Mouse (Mus musculus): ENCODE results near the gene Sphk1. TPM values are rescaled to one million over a fixed set of nuclear protein-coding genes. Genes with fewer than 3 reads are reported as not detected.

Sphk1 gene
- total and polyA plus RNA-seq, 3 experiments: 53.5 to 127 TPM; not detected in 1

- TF ChIP-seq GABPA (IDR thresholded peaks at IDR 0.05; ENCODE audit: low read depth, low read length) (no peak), KAT2A (conservative IDR thresholded peaks at IDR 0.05; ENCODE audit: low read depth, low read length) (no peak), NRF1 (IDR thresholded peaks at IDR 0.05; ENCODE audit: insufficient read depth, low read depth, low read length, poor library complexity, severe bottlenecking) (no peak), CHD1 (IDR thresholded peaks at IDR 0.05; ENCODE audit: low read depth, low read length) (no peak), POLR2AphosphoS2 (IDR thresholded peaks at IDR 0.05; ENCODE audit: low read length) (no peak; the same call in 1 of the 2 replicates), JUND (IDR thresholded peaks at IDR 0.05; ENCODE audit: low read depth, low read length) (no peak), HCFC1 (IDR thresholded peaks at IDR 0.05; ENCODE audit: low read depth, low read length) (no peak), MEF2A (IDR thresholded peaks at IDR 0.05; ENCODE audit: extremely low read depth, insufficient replicate concordance, low read depth, low read length, poor library complexity, severe bottlenecking) (no peak), TCF12 (IDR thresholded peaks at IDR 0.05; ENCODE audit: low read depth, low read length) (peak; percentile 41; the same call in 1 of the 2 replicates), MAFK (IDR thresholded peaks at IDR 0.05; ENCODE audit: borderline replicate concordance, low read depth, low read length) (no peak), MXI1 (IDR thresholded peaks at IDR 0.05; ENCODE audit: low read depth, low read length) (no peak), RAD21 (IDR thresholded peaks at IDR 0.05; ENCODE audit: low read depth, low read length) (no peak), NELFE (IDR thresholded peaks at IDR 0.05; ENCODE audit: low read depth, low read length) (peak; percentile 54), USF1 (IDR thresholded peaks at IDR 0.05; ENCODE audit: low read depth, low read length) (no peak), USF2 (IDR thresholded peaks at IDR 0.05; ENCODE audit: borderline replicate concordance in 1 of 2, insufficient read depth in 1 of 2, low read depth in 1 of 2, low read length in 2 of 2) (no peak), ETS1 (IDR thresholded peaks at IDR 0.05; ENCODE audit: low read depth, low read length) (no peak), ZMIZ1 (IDR thresholded peaks at IDR 0.05; ENCODE audit: low read depth, low read length) (no peak; the same call in 1 of the 2 replicates), CHD2 (IDR thresholded peaks at IDR 0.05; ENCODE audit: low read length) (no peak), MYC (IDR thresholded peaks at IDR 0.05; ENCODE audit: low read depth, low read length) (no peak)
These were observed 19.3 kb upstream of the Sphk1 start (continued) for GRCm38 (mm10) chr11:116511301-116511868.

GRCm38 (mm10) chr11:116512154-116512553 lies 18.6 kb upstream of the Sphk1 start:
- Histone ChIP-seq H3K27me3 (ENCODE audit: control insufficient read depth in 1 of 2, insufficient read depth in 2 of 2, low read length in 2 of 2) (no peaks in the 10 kb centered on the region), H3K4me3 (ENCODE audit: control insufficient read depth in 1 of 2, insufficient read depth in 1 of 2, low read depth in 2 of 2, low read length in 2 of 2) (no peak overlapping the region), H3K36me3 (ENCODE audit: control insufficient read depth in 1 of 2, insufficient read depth in 2 of 2, low read length in 2 of 2) (peaks cover 0 to 17% of the 10 kb centered on the region in 2 experiments; a peak in 2 of 4 replicates), H3K79me2 (ENCODE audit: control insufficient read depth, insufficient read depth, low read length, poor library complexity) (no peaks in the 10 kb centered on the region), H3K9ac (ENCODE audit: control insufficient read depth, low read depth, low read length, poor library complexity, severe bottlenecking) (no peak overlapping the region), H3K27ac (ENCODE audit: control insufficient read depth, low read depth, low read length) (no peak overlapping the region), H3K4me1 (ENCODE audit: control insufficient read depth in 1 of 2, insufficient read depth in 2 of 2, low read length in 2 of 2) (peaks cover 16 to 23% of the 10 kb centered on the region in 2 experiments), H3K9me3 (replicated peaks; ENCODE audit: insufficient read depth, low read length) (no peaks in the 10 kb centered on the region)
- TF ChIP-seq CHD1 (IDR thresholded peaks at IDR 0.05; ENCODE audit: low read depth, low read length) (no peak), MEF2A (IDR thresholded peaks at IDR 0.05; ENCODE audit: extremely low read depth, insufficient replicate concordance, low read depth, low read length, poor library complexity, severe bottlenecking) (no peak), MYC (IDR thresholded peaks at IDR 0.05; ENCODE audit: low read depth, low read length) (no peak), USF2 (IDR thresholded peaks at IDR 0.05; ENCODE audit: borderline replicate concordance in 1 of 2, insufficient read depth in 1 of 2, low read depth in 1 of 2, low read length in 2 of 2) (no peak), GATA1 (IDR thresholded peaks at IDR 0.05; ENCODE audit: low read depth, low read length) (no peak), POLR2AphosphoS2 (IDR thresholded peaks at IDR 0.05; ENCODE audit: low read length) (no peak), TCF12 (IDR thresholded peaks at IDR 0.05; ENCODE audit: low read depth, low read length) (no peak), MXI1 (IDR thresholded peaks at IDR 0.05; ENCODE audit: low read depth, low read length) (no peak), NRF1 (IDR thresholded peaks at IDR 0.05; ENCODE audit: insufficient read depth, low read depth, low read length, poor library complexity, severe bottlenecking) (no peak), ZMIZ1 (IDR thresholded peaks at IDR 0.05; ENCODE audit: low read depth, low read length) (no peak), RAD21 (IDR thresholded peaks at IDR 0.05; ENCODE audit: low read depth, low read length) (no peak), USF1 (IDR thresholded peaks at IDR 0.05; ENCODE audit: low read depth, low read length) (no peak), ETS1 (IDR thresholded peaks at IDR 0.05; ENCODE audit: low read depth, low read length) (no peak), UBTF (IDR thresholded peaks at IDR 0.05; ENCODE audit: borderline replicate concordance, insufficient read depth, low read depth, low read length) (no peak)
- DNase-seq (ENCODE audit: low read depth, low spot score): no peak
